Mouse (Mus musculus): ENCODE measurements at regions not wholly inside any gene's neighbourhood (a gene's known extent, or its start where the extent isn't known, plus 50 kb on each side); places are given as distances from the start of the nearest gene placed in this dataset.
"Not testable (repeated sequence)": the region's sequence is repeated elsewhere in the genome, so short reads cannot be mapped to it uniquely, and the experiment has no call there.

GRCm38 (mm10) chr12:113795876-113796275 is 252.2 kb downstream of the Adam6a start:
- DNase-seq (ENCODE audit: low read depth in 3 of 3, low spot score in 3 of 3); H3K9me3 ChIP-seq (ENCODE audit: control insufficient read depth, low read length); H3K27ac ChIP-seq; H3K4me1 ChIP-seq (replicated peaks; ENCODE audit: control insufficient read depth in 2 of 2, insufficient read depth in 2 of 2, low read length in 1 of 2); H3K36me3 ChIP-seq (replicated peaks; ENCODE audit: control insufficient read depth, insufficient read depth, low read depth); H3K4me3 ChIP-seq (ENCODE audit: insufficient read depth in 1 of 2, low read depth in 2 of 2, low read length in 2 of 2); H3K27me3 ChIP-seq (ENCODE audit: control insufficient read depth, insufficient read depth, low read length); ATAC-seq (ENCODE audit: insufficient read depth); H3K9ac ChIP-seq (replicated peaks); H3K4me2 ChIP-seq (ENCODE audit: low read depth): not testable (repeated sequence)
- WGBS (ENCODE audit: insufficient replicate concordance): 0% methylated on average over 1 of the region's 1 CpGs
- peak; percentile 50 for TF ChIP-seq CTCF (IDR thresholded peaks at IDR 0.05; ENCODE audit: low read depth)

GRCm38 (mm10) chr12:113826377-113826776 is 282.7 kb downstream of the Adam6a start:
- 43% methylated on average over 5 of the region's 5 CpGs for WGBS (ENCODE audit: insufficient replicate concordance)
- no peak overlapping the region for H3K27ac ChIP-seq
- H3K4me3 ChIP-seq (ENCODE audit: insufficient read depth in 1 of 2, low read depth in 2 of 2, low read length in 2 of 2): no peak overlapping the region
- TF ChIP-seq CTCF (IDR thresholded peaks at IDR 0.05; ENCODE audit: low read depth) (0 out of 2 replicates have a peak, but pooled peaks have one; percentile 7), EP300 (IDR thresholded peaks at IDR 0.05; ENCODE audit: low read depth) (no peak)
- H3K36me3 ChIP-seq (replicated peaks; ENCODE audit: control insufficient read depth, insufficient read depth, low read depth): no peaks in the 10 kb centered on the region
- H3K9ac ChIP-seq (replicated peaks): no peak overlapping the region
- no peaks in the 10 kb centered on the region for H3K9me3 ChIP-seq (ENCODE audit: control insufficient read depth, low read length)
- no peaks in the 10 kb centered on the region for H3K4me1 ChIP-seq (replicated peaks; ENCODE audit: control insufficient read depth in 2 of 2, insufficient read depth in 2 of 2, low read length in 1 of 2)
- DNase-seq (ENCODE audit: low read depth in 3 of 3, low spot score in 3 of 3) (no peak), ATAC-seq (ENCODE audit: insufficient read depth) (no peak)
- H3K27me3 ChIP-seq (ENCODE audit: control insufficient read depth, insufficient read depth, low read length): no peaks in the 10 kb centered on the region
- no peak overlapping the region for H3K4me2 ChIP-seq (ENCODE audit: low read depth)

- Histone ChIP-seq H3K9me3 (ENCODE audit: control insufficient read depth, low read length) (no peaks in the 10 kb centered on the region), H3K36me3 (replicated peaks; ENCODE audit: control insufficient read depth, insufficient read depth, low read depth) (no peaks in the 10 kb centered on the region), H3K4me3 (ENCODE audit: insufficient read depth in 1 of 2, low read depth in 2 of 2, low read length in 2 of 2) (no peak overlapping the region), H3K27ac (no peak overlapping the region), H3K9ac (replicated peaks) (no peak overlapping the region), H3K4me1 (replicated peaks; ENCODE audit: control insufficient read depth in 2 of 2, insufficient read depth in 2 of 2, low read length in 1 of 2) (no peaks in the 10 kb centered on the region), H3K27me3 (ENCODE audit: control insufficient read depth, insufficient read depth, low read length) (no peaks in the 10 kb centered on the region), H3K4me2 (ENCODE audit: low read depth) (no peak overlapping the region)
- ATAC-seq (ENCODE audit: insufficient read depth) (no peak), DNase-seq (ENCODE audit: low read depth in 3 of 3, low spot score in 3 of 3) (no peak)
- TF ChIP-seq EP300 (IDR thresholded peaks at IDR 0.05; ENCODE audit: low read depth) (no peak), CTCF (IDR thresholded peaks at IDR 0.05; ENCODE audit: low read depth) (peak; percentile 48)
- 28% methylated on average over 4 of the region's 4 CpGs for WGBS (ENCODE audit: insufficient replicate concordance)
These were observed 315.2 kb downstream of the Adam6a start for GRCm38 (mm10) chr12:113858893-113859292.

- H3K27me3 ChIP-seq (ENCODE audit: control insufficient read depth, insufficient read depth, low read length): no peaks in the 10 kb centered on the region
- no peaks in the 10 kb centered on the region for H3K4me1 ChIP-seq (replicated peaks; ENCODE audit: control insufficient read depth in 2 of 2, insufficient read depth in 2 of 2, low read length in 1 of 2)
- no peak overlapping the region for H3K27ac ChIP-seq
- DNase-seq (ENCODE audit: low read depth in 3 of 3, low spot score in 3 of 3) (no peak), ATAC-seq (ENCODE audit: insufficient read depth) (no peak)
- no peak overlapping the region for H3K4me2 ChIP-seq (ENCODE audit: low read depth)
- no peaks in the 10 kb centered on the region for H3K36me3 ChIP-seq (replicated peaks; ENCODE audit: control insufficient read depth, insufficient read depth, low read depth)
- no peak overlapping the region for H3K9ac ChIP-seq (replicated peaks)
- 13% methylated on average over 2 of the region's 2 CpGs for WGBS (ENCODE audit: insufficient replicate concordance)
- H3K9me3 ChIP-seq (ENCODE audit: control insufficient read depth, low read length): no peaks in the 10 kb centered on the region
- no peak overlapping the region for H3K4me3 ChIP-seq (ENCODE audit: insufficient read depth in 1 of 2, low read depth in 2 of 2, low read length in 2 of 2)
- TF ChIP-seq EP300 (IDR thresholded peaks at IDR 0.05; ENCODE audit: low read depth) (no peak), CTCF (IDR thresholded peaks at IDR 0.05; ENCODE audit: low read depth) (peak; percentile 40; the same call in 1 of the 2 replicates)
These were observed 335.1 kb downstream of the Adam6a start for GRCm38 (mm10) chr12:113878826-113879225.

GRCm38 (mm10) chr12:113896152-113896551 is 352.4 kb downstream of the Adam6a start:
- no peak overlapping the region for H3K4me3 ChIP-seq (ENCODE audit: insufficient read depth in 1 of 2, low read depth in 2 of 2, low read length in 2 of 2)
- H3K9ac ChIP-seq (replicated peaks): no peak overlapping the region
- WGBS (ENCODE audit: insufficient replicate concordance): 21% methylated on average over 4 of the region's 4 CpGs
- H3K4me1 ChIP-seq (replicated peaks; ENCODE audit: control insufficient read depth in 2 of 2, insufficient read depth in 2 of 2, low read length in 1 of 2): no peaks in the 10 kb centered on the region
- no peak for ATAC-seq (ENCODE audit: insufficient read depth)
- no peaks in the 10 kb centered on the region for H3K27me3 ChIP-seq (ENCODE audit: control insufficient read depth, insufficient read depth, low read length)
- no peak for DNase-seq (ENCODE audit: low read depth in 3 of 3, low spot score in 3 of 3)
- H3K36me3 ChIP-seq (replicated peaks; ENCODE audit: control insufficient read depth, insufficient read depth, low read depth): no peaks in the 10 kb centered on the region
- TF ChIP-seq EP300 (IDR thresholded peaks at IDR 0.05; ENCODE audit: low read depth): no peak
- no peak for TF ChIP-seq CTCF (IDR thresholded peaks at IDR 0.05; ENCODE audit: low read depth)
- H3K9me3 ChIP-seq (ENCODE audit: control insufficient read depth, low read length): no peaks in the 10 kb centered on the region
- no peak overlapping the region for H3K27ac ChIP-seq
- H3K4me2 ChIP-seq (ENCODE audit: low read depth): no peak overlapping the region

All from liver, embryonic 14.5 days (tissue).